Mouse (Mus musculus) adrenal gland, adult 18-20 months (tissue): ENCODE measurements around the gene Gabrr2. TPM values are rescaled to one million over a fixed set of nuclear protein-coding genes. Genes with fewer than 3 reads are reported as not detected.

Source experiments
- total RNA-seq, 2 experiments: library from RNA; stranded (reverse); gene quantifications; 1 replicate in 1 of 2; 2 replicates in 1 of 2; pipeline ENCODE4 v1.2.3; 2021

Gene Gabrr2
- total RNA-seq, 2 experiments from 2014 or later = 0.22 to 0.30 TPM

Other genes starting within 250 kb of the Gabrr2 start
- gene Ankrd6, start 112.2 kb upstream of the Gabrr2 start, total RNA-seq = 1 to 10 TPM; 2.0 to 3.3 TPM
- 10 to 100 TPM; 16.1 to 21.1 TPM for gene Rragd, start 80.0 kb upstream of the Gabrr2 start, total RNA-seq
- gene Ube2j1, start 31.6 kb upstream of the Gabrr2 start, total RNA-seq = 10 to 100 TPM; 69.9 to 77.8 TPM
- gene Gabrr1, start 69.5 kb downstream of the Gabrr2 start, total RNA-seq = not detected
- 10 to 100 TPM; 10.3 to 37.9 TPM for gene Pm20d2, start 126.7 kb downstream of the Gabrr2 start, total RNA-seq
- gene Srsf12, start 146.0 kb downstream of the Gabrr2 start, total RNA-seq = 1 to 10 TPM in 1 of 2 experiments, under 1 TPM in 1; 0.86 to 1.0 TPM
- 100 to 1,000 TPM; 185 to 217 TPM for gene Pnrc1, start 227.2 kb downstream of the Gabrr2 start, total RNA-seq
- gene Rngtt, start 247.3 kb downstream of the Gabrr2 start, total RNA-seq = 10 to 100 TPM; 29.8 to 34.0 TPM